Mouse (Mus musculus) kidney, adult 2 months (tissue): ENCODE results near the gene Abhd11. TPM values are rescaled to one million over a fixed set of nuclear protein-coding genes. Genes with fewer than 3 reads are reported as not detected.

Source experiments
- DNase-seq: peaks from one replicate; pipeline ENCODE4 v3.0.0; 2021
- H3K27ac ChIP-seq: fragments of 200-500 bp; 2 replicates; pipeline ENCODE4 v1.5.1; 2012; ENCODE audit warnings: low read depth, low read length, control low read depth, inconsistent platforms; ENCODE audit not compliant: insufficient read depth
- H3K27me3 ChIP-seq: fragments of 200-500 bp; replicated peaks from 2 replicates; pipeline ENCODE4 v1.6.1; 2012; ENCODE audit warnings: mild to moderate bottlenecking, moderate library complexity, low read length, inconsistent platforms; ENCODE audit not compliant: control insufficient read depth, insufficient read depth
- H3K36me3 ChIP-seq: fragments of 200-500 bp; 2 replicates; pipeline ENCODE4 v1.6.1; 2012; ENCODE audit warnings: mild to moderate bottlenecking, moderate library complexity, low read length, inconsistent platforms; ENCODE audit not compliant: control insufficient read depth, insufficient read depth
- H3K4me1 ChIP-seq: fragments of 200-500 bp; 2 replicates; pipeline ENCODE4 v1.6.1; 2011; ENCODE audit warnings: low read length; ENCODE audit not compliant: control insufficient read depth, insufficient read depth
- H3K4me3 ChIP-seq: fragments of 200-500 bp; 2 replicates; pipeline ENCODE4 v1.5.1; 2011; ENCODE audit warnings: mild to moderate bottlenecking, low read depth, low read length, control low read depth; ENCODE audit not compliant: insufficient read depth
- CTCF ChIP-seq: fragments of 200-500 bp; conservative IDR thresholded peaks from 2 replicates; pipeline ENCODE4 v1.5.1; 2011; ENCODE audit warnings: low read depth, mild to moderate bottlenecking, control low read depth, low read length, moderate library complexity, mixed read lengths; ENCODE audit not compliant: insufficient read depth, insufficient read length
- POLR2A ChIP-seq: fragments of 200-500 bp; IDR thresholded peaks from one replicate; pipeline ENCODE4 v1.6.1; 2011; ENCODE audit warnings: low read depth, low read length, control low read depth
- WGBS: fragments of 180-500 bp; shearing (Covaris S2); methylation state at CpG from one replicate; pipeline ENCODE4 v1.1.7; 2018; 5-methylcytosine and 5-hydroxymethylcytosine counted together
- polyA plus RNA-seq: library from polyadenylated mRNA; depleted of rRNA; stranded (reverse); fragments of >200 nt; gene quantifications from 2 replicates; pipeline ENCODE4 v1.2.3, GENCODE M21; 2012

Gene Abhd11
- polyA plus RNA-seq, 1 experiment = 111 TPM

GRCm38 (mm10) chr5:134965852-134966821 is 42.8 kb upstream of the Abhd11 start:
- WGBS = 7% methylated on average over 33 of the region's 33 CpGs
- no peaks in the 10 kb centered on the region for H3K4me1 ChIP-seq
- peak overlapping the region; percentile 15; the same call in 1 of the 2 replicates for H3K4me3 ChIP-seq
- TF ChIP-seq POLR2A = no peak
- peak; percentile 53 for TF ChIP-seq CTCF
- H3K27ac ChIP-seq = no peak overlapping the region
- DNase-seq = peak; percentile 61
- H3K36me3 ChIP-seq = no peaks in the 10 kb centered on the region
- no peaks in the 10 kb centered on the region for H3K27me3 ChIP-seq

GRCm38 (mm10) chr5:134967164-134967944 is 41.6 kb upstream of the Abhd11 start:
- H3K4me3 ChIP-seq = no peak overlapping the region
- WGBS = 69% methylated on average over 20 of the region's 20 CpGs
- TF ChIP-seq POLR2A (no peak), CTCF (no peak)
- DNase-seq = no peak
- H3K4me1 ChIP-seq = no peaks in the 10 kb centered on the region
- H3K27me3 ChIP-seq = no peaks in the 10 kb centered on the region
- H3K36me3 ChIP-seq = no peaks in the 10 kb centered on the region
- H3K27ac ChIP-seq = no peak overlapping the region

- Histone ChIP-seq H3K36me3 (no peaks in the 10 kb centered on the region), H3K27ac (no peak overlapping the region), H3K4me1 (no peaks in the 10 kb centered on the region), H3K27me3 (no peaks in the 10 kb centered on the region), H3K4me3 (no peak overlapping the region)
- 64% methylated on average over 8 of the region's 8 CpGs for WGBS
- no peak for DNase-seq
- TF ChIP-seq CTCF = no peak
- no peak for TF ChIP-seq POLR2A
Observed at GRCm38 (mm10) chr5:134970671-134971070, 38.3 kb upstream of the Abhd11 start.

GRCm38 (mm10) chr5:134973081-134973480 is 35.9 kb upstream of the Abhd11 start:
- H3K27ac ChIP-seq = no peak overlapping the region

GRCm38 (mm10) chr5:134973526-134973925 is 35.4 kb upstream of the Abhd11 start:
- WGBS = 90% methylated on average over 7 of the region's 7 CpGs
- Histone ChIP-seq H3K36me3 (no peaks in the 10 kb centered on the region), H3K4me1 (no peaks in the 10 kb centered on the region)

More at GRCm38 (mm10) chr5:134973081-134973480, 35.9 kb upstream of the Abhd11 start:
- DNase-seq = no peak
- Histone ChIP-seq H3K27me3 (no peaks in the 10 kb centered on the region), H3K4me3 (no peak overlapping the region), H3K4me1 (no peaks in the 10 kb centered on the region), H3K36me3 (no peaks in the 10 kb centered on the region)
- no peak for TF ChIP-seq CTCF
- no peak for TF ChIP-seq POLR2A

GRCm38 (mm10) chr5:134974294-134974693 is 34.7 kb upstream of the Abhd11 start:
- TF ChIP-seq CTCF (no peak), POLR2A (no peak)
- H3K4me3 ChIP-seq = no peak overlapping the region
- no peaks in the 10 kb centered on the region for H3K27me3 ChIP-seq
- no peaks in the 10 kb centered on the region for H3K4me1 ChIP-seq
- H3K36me3 ChIP-seq = no peaks in the 10 kb centered on the region
- no peak for DNase-seq
- H3K27ac ChIP-seq = no peak overlapping the region
- WGBS = 60% methylated on average over 7 of the region's 7 CpGs

More at GRCm38 (mm10) chr5:134973526-134973925, 35.4 kb upstream of the Abhd11 start:
- no peak for DNase-seq
- Histone ChIP-seq H3K4me3 (no peak overlapping the region), H3K27me3 (no peaks in the 10 kb centered on the region), H3K27ac (no peak overlapping the region)
- no peak for TF ChIP-seq POLR2A
- TF ChIP-seq CTCF = no peak

- Histone ChIP-seq H3K4me1 (no peaks in the 10 kb centered on the region), H3K27me3 (no peaks in the 10 kb centered on the region), H3K27ac (no peak overlapping the region), H3K4me3 (no peak overlapping the region), H3K36me3 (no peaks in the 10 kb centered on the region)
- no peak for TF ChIP-seq CTCF
- no peak for TF ChIP-seq POLR2A
- 57% methylated on average over 2 of the region's 2 CpGs for WGBS
- DNase-seq = no peak
Observed at GRCm38 (mm10) chr5:134974921-134975320, 34.0 kb upstream of the Abhd11 start.
